In genomic region chr6:31217060-31217541, GRCm38 (mm10) we compare ENCODE assay signal across 8 mouse cellular contexts.
DNase-seq lines count a peak whose midpoint lies in the region; ATAC-seq and TF ChIP-seq lines count a peak whose summit lies in the region.

No protein-coding gene starts in this region.

- 0 out of 2 replicates have a peak, but pooled peaks have one; percentile 0 for ATAC-seq in forebrain, postnatal 0 days
- peak; percentile 34 for ATAC-seq in intestine, embryonic 15.5 days
- no peak for ATAC-seq in limb, embryonic 14.5 days (ENCODE audit: low FRiP score, low read depth)
- peak; percentile 35 for ATAC-seq in neural tube, embryonic 14.5 days (ENCODE audit: low read depth)

- no peak for TF ChIP-seq CTCF in forebrain, postnatal 0 days (IDR thresholded peaks at IDR 0.05; ENCODE audit: low read depth)

- WGBS in forebrain, postnatal 0 days, result under 1% methylated on average over 20 of the region's 20 CpGs
- under 1% methylated on average over 20 of the region's 20 CpGs for WGBS in intestine, embryonic 15.5 days
- 0% methylated on average over 20 of the region's 20 CpGs for WGBS in limb, embryonic 14.5 days
- under 1% methylated on average over 20 of the region's 20 CpGs for WGBS in neural tube, embryonic 14.5 days

- H3K4me3 ChIP-seq in forebrain, postnatal 0 days (ENCODE audit: low read depth, low read length), result peak overlapping the region; percentile 75
- peak overlapping the region; percentile 64 for H3K4me3 ChIP-seq in intestine, embryonic 15.5 days (replicated peaks)
- peak overlapping the region; percentile 67 for H3K4me3 ChIP-seq in limb, embryonic 14.5 days (replicated peaks; ENCODE audit: low read length)
- peak overlapping the region; percentile 70 for H3K4me3 ChIP-seq in neural tube, embryonic 14.5 days (ENCODE audit: low read depth, low read length)

- H3K9ac ChIP-seq in forebrain, postnatal 0 days, result peak overlapping the region; percentile 66
- peak overlapping the region; percentile 5; the same call in 1 of the 2 replicates for H3K9ac ChIP-seq in intestine, embryonic 15.5 days
- H3K9ac ChIP-seq in limb, embryonic 14.5 days (ENCODE audit: low read depth, low read length, severe bottlenecking), result no peak overlapping the region
- H3K9ac ChIP-seq in neural tube, embryonic 14.5 days (replicated peaks; ENCODE audit: low read depth, low read length), result peak overlapping the region; percentile 54

- H3K36me3 ChIP-seq in forebrain, postnatal 0 days (ENCODE audit: insufficient read depth), result no peaks in the 10 kb centered on the region
- no peaks in the 10 kb centered on the region for H3K36me3 ChIP-seq in intestine, embryonic 15.5 days
- H3K36me3 ChIP-seq in limb, embryonic 14.5 days (ENCODE audit: control insufficient read depth, insufficient read depth, low read length), result no peaks in the 10 kb centered on the region
- no peaks in the 10 kb centered on the region for H3K36me3 ChIP-seq in neural tube, embryonic 14.5 days (ENCODE audit: control insufficient read depth, insufficient read depth, low read length)

- H3K9me3 ChIP-seq in forebrain, postnatal 0 days (ENCODE audit: low read length), result no peaks in the 10 kb centered on the region
- H3K9me3 ChIP-seq in intestine, embryonic 15.5 days, result no peaks in the 10 kb centered on the region
- H3K9me3 ChIP-seq in limb, embryonic 14.5 days (ENCODE audit: control insufficient read depth, low read length), result no peaks in the 10 kb centered on the region
- H3K9me3 ChIP-seq in neural tube, embryonic 14.5 days (ENCODE audit: control insufficient read depth, low read length), result no peaks in the 10 kb centered on the region

- peak; percentile 60 to 68 for DNase-seq in left cerebral cortex, adult 18-20 months (ENCODE audit: low spot score in 2 of 2)
- DNase-seq in left cerebral cortex, adult 11 months (ENCODE audit: low spot score), result no peak
- DNase-seq in adrenal gland, postnatal 36 days, result peak; percentile 45 to 63
- no peak for DNase-seq in forebrain, postnatal 0 days
- no peak for DNase-seq in limb, embryonic 14.5 days (ENCODE audit: low spot score)
- peak; percentile 18 for DNase-seq in yolk sac, embryonic 10.5 days (ENCODE audit: low spot score)

- peak overlapping the region; percentile 99 for H3K4me2 ChIP-seq in forebrain, postnatal 0 days (ENCODE audit: low read depth)
- H3K4me2 ChIP-seq in intestine, embryonic 15.5 days (replicated peaks), result peak overlapping the region; percentile 100
- peak overlapping the region; percentile 100 for H3K4me2 ChIP-seq in limb, embryonic 14.5 days (replicated peaks; ENCODE audit: low read depth, low read length, severe bottlenecking)
- peak overlapping the region; percentile 100 for H3K4me2 ChIP-seq in neural tube, embryonic 14.5 days (ENCODE audit: low read depth, low read length)

- peaks cover 24% of the 10 kb centered on the region for H3K27me3 ChIP-seq in forebrain, postnatal 0 days (ENCODE audit: insufficient read depth, low read length)
- peaks cover 49% of the 10 kb centered on the region for H3K27me3 ChIP-seq in intestine, embryonic 15.5 days (replicated peaks)
- peaks cover 73% of the 10 kb centered on the region for H3K27me3 ChIP-seq in limb, embryonic 14.5 days (ENCODE audit: control insufficient read depth, insufficient read depth, low read length)
- peaks cover 32% of the 10 kb centered on the region for H3K27me3 ChIP-seq in neural tube, embryonic 14.5 days (ENCODE audit: control insufficient read depth, insufficient read depth, low read length)

- no peak overlapping the region for H3K27ac ChIP-seq in forebrain, postnatal 0 days (ENCODE audit: low read depth, low read length)
- no peak overlapping the region for H3K27ac ChIP-seq in intestine, embryonic 15.5 days
- no peak overlapping the region for H3K27ac ChIP-seq in limb, embryonic 14.5 days (replicated peaks; ENCODE audit: low read depth, low read length)
- no peak overlapping the region for H3K27ac ChIP-seq in neural tube, embryonic 14.5 days (ENCODE audit: low read depth, low read length)

- no peak for TF ChIP-seq POLR2A in limb, embryonic 14.5 days (IDR thresholded peaks at IDR 0.05; ENCODE audit: borderline replicate concordance, extremely low read depth, insufficient read depth, insufficient read length)

- H3K4me1 ChIP-seq in forebrain, postnatal 0 days (ENCODE audit: insufficient read depth), result peaks cover 3% of the 10 kb centered on the region; the same call in 1 of the 2 replicates
- peaks cover 26% of the 10 kb centered on the region for H3K4me1 ChIP-seq in intestine, embryonic 15.5 days (replicated peaks)
- H3K4me1 ChIP-seq in limb, embryonic 14.5 days (ENCODE audit: control insufficient read depth, insufficient read depth, low read length), result peaks cover 21% of the 10 kb centered on the region
- H3K4me1 ChIP-seq in neural tube, embryonic 14.5 days (ENCODE audit: control insufficient read depth, insufficient read depth, low read length), result peaks cover 26% of the 10 kb centered on the region

Comparison
In these comparisons a context has a peak if more than half of its experiments do, and no peak if none do; other contexts are left out.
1. DNase-seq: peak in left cerebral cortex, adult 18-20 months (2 of 2), adrenal gland, postnatal 36 days (2 of 2) and yolk sac, embryonic 10.5 days (single experiment); none in left cerebral cortex, adult 11 months (single experiment), forebrain, postnatal 0 days (single experiment) and limb, embryonic 14.5 days (single experiment).
2. Peak in every context shown above with its lines, with median percentiles within 50 percentile points of each other: H3K4me2 ChIP-seq and H3K4me3 ChIP-seq.